Mouse (Mus musculus): Measurements from ENCODE around the gene B4galt2. TPM values are rescaled to one million over a fixed set of nuclear protein-coding genes. Genes with fewer than 3 reads are reported as not detected.

B4galt2 gene
- polyA plus RNA-seq, 1 experiment from 2014 or later: 30.3 TPM

DNA sequence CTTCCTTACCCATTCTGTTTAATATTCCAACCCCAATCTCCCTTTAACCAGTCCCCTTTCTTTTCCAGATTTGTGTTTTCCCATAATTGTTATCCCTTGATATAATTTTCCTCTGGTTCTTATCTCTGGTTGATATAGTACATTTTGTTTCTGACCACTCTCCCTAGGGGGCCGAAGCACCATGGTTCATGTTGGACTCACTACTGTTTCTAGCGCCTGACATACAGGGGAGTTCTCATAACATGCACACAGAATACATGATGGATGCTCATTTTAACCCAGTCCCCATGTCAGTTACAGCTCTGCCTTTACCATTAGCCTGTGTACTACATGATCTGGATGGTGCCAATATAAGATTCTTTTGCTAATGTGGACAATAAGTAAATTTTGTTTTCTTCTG is 4.6 kb upstream of the B4galt2 start:
- H3K4me1 ChIP-seq (ENCODE audit: control insufficient read depth, insufficient read depth, low read length): peaks cover 17% of the 10 kb centered on the region
- no peaks in the 10 kb centered on the region for H3K27me3 ChIP-seq (ENCODE audit: control insufficient read depth, insufficient read depth, low read length)
- 69% methylated on average over 2 of the region's 2 CpGs for WGBS
- ATAC-seq (ENCODE audit: insufficient number of reproducible peaks, insufficient read depth, low FRiP score, low read depth): no peak
- no peaks in the 10 kb centered on the region for H3K9me3 ChIP-seq (ENCODE audit: control insufficient read depth, low read depth, low read length)
- H3K36me3 ChIP-seq (ENCODE audit: control insufficient read depth, insufficient read depth, low read length): peaks cover 13% of the 10 kb centered on the region; the same call in 1 of the 2 replicates
- H3K9ac ChIP-seq (replicated peaks; ENCODE audit: low read depth, low read length): no peak overlapping the region
- no peak overlapping the region; the same call in 1 of the 2 replicates for H3K4me3 ChIP-seq (ENCODE audit: low read depth, low read length)
- H3K27ac ChIP-seq (ENCODE audit: low read length): no peak overlapping the region
- H3K4me2 ChIP-seq (replicated peaks; ENCODE audit: low read depth, low read length): peak overlapping the region; percentile 67

DNA sequence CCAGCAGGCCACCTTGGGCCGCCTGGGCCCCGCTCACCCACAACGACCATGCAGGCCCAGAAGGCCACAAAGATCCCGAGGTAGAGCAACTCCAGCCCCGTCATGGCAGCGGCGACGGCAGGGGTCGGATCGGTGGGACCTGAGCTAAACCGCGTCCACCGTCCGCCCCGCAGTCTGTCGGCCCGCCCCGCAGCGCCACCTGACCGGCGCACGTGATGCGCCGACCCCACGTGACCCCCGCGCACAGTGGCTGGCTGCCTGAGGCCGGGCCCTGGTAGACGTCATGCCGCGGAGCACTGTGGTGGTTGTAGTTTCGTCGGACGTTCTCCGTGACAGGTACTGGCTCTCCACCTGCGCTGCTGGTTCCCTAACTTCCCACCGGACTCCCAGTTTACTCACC is 3.8 kb upstream of the B4galt2 start, which contains the start of gene Atp6v0b:
TSS of gene Atp6v0b (minus strand) at position 201 of the 400 bp plus-strand sequence.
- H3K4me2 ChIP-seq (replicated peaks; ENCODE audit: low read depth, low read length): peak within 1 kb of the TSS; percentile 67
- peak within 1 kb of the TSS; percentile 81 for H3K9ac ChIP-seq (replicated peaks; ENCODE audit: low read depth, low read length)
- no peaks in the 10 kb centered on the region for H3K27me3 ChIP-seq (ENCODE audit: control insufficient read depth, insufficient read depth, low read length)
- H3K4me3 ChIP-seq (ENCODE audit: low read depth, low read length): peak within 1 kb of the TSS; percentile 94
- no peak within 1 kb of the TSS for H3K27ac ChIP-seq (ENCODE audit: low read length)
- WGBS: under 1% methylated on average over 37 of the region's 37 CpGs
- peaks cover 13% of the 10 kb centered on the region; the same call in 1 of the 2 replicates for H3K36me3 ChIP-seq (ENCODE audit: control insufficient read depth, insufficient read depth, low read length)
- no peaks in the 10 kb centered on the region for H3K9me3 ChIP-seq (ENCODE audit: control insufficient read depth, low read depth, low read length)
- peaks cover 18% of the 10 kb centered on the region for H3K4me1 ChIP-seq (ENCODE audit: control insufficient read depth, insufficient read depth, low read length)
- ATAC-seq (ENCODE audit: insufficient number of reproducible peaks, insufficient read depth, low FRiP score, low read depth): peak; percentile 90

- H3K9ac ChIP-seq (replicated peaks; ENCODE audit: low read depth, low read length): peak overlapping the region; percentile 81
- H3K4me2 ChIP-seq (replicated peaks; ENCODE audit: low read depth, low read length): peak overlapping the region; percentile 67
- peaks cover 21% of the 10 kb centered on the region for H3K4me1 ChIP-seq (ENCODE audit: control insufficient read depth, insufficient read depth, low read length)
- WGBS: 2% methylated on average over 24 of the region's 24 CpGs
- H3K9me3 ChIP-seq (ENCODE audit: control insufficient read depth, low read depth, low read length): no peaks in the 10 kb centered on the region
- H3K4me3 ChIP-seq (ENCODE audit: low read depth, low read length): peak overlapping the region; percentile 94
- no peaks in the 10 kb centered on the region for H3K27me3 ChIP-seq (ENCODE audit: control insufficient read depth, insufficient read depth, low read length)
- H3K36me3 ChIP-seq (ENCODE audit: control insufficient read depth, insufficient read depth, low read length): peaks cover 13% of the 10 kb centered on the region; the same call in 1 of the 2 replicates
- no peak overlapping the region for H3K27ac ChIP-seq (ENCODE audit: low read length)
- ATAC-seq (ENCODE audit: insufficient number of reproducible peaks, insufficient read depth, low FRiP score, low read depth): no peak
Observed at GRCm38 (mm10) chr4:117886644-117887043, 3.4 kb upstream of the B4galt2 start.

- ATAC-seq (ENCODE audit: insufficient number of reproducible peaks, insufficient read depth, low FRiP score, low read depth): no peak
- Histone ChIP-seq H3K4me2 (replicated peaks; ENCODE audit: low read depth, low read length) (peak overlapping the region; percentile 67; the same call in 1 of the 2 replicates), H3K36me3 (ENCODE audit: control insufficient read depth, insufficient read depth, low read length) (peaks cover 13% of the 10 kb centered on the region; the same call in 1 of the 2 replicates), H3K4me3 (ENCODE audit: low read depth, low read length) (peak overlapping the region; percentile 94; the same call in 1 of the 2 replicates), H3K27me3 (ENCODE audit: control insufficient read depth, insufficient read depth, low read length) (no peaks in the 10 kb centered on the region), H3K4me1 (ENCODE audit: control insufficient read depth, insufficient read depth, low read length) (peaks cover 18% of the 10 kb centered on the region), H3K9ac (replicated peaks; ENCODE audit: low read depth, low read length) (no peak overlapping the region), H3K27ac (ENCODE audit: low read length) (no peak overlapping the region), H3K9me3 (ENCODE audit: control insufficient read depth, low read depth, low read length) (no peaks in the 10 kb centered on the region)
- WGBS: 79% methylated on average over 9 of the region's 9 CpGs
Observed at GRCm38 (mm10) chr4:117885994-117886393, 2.7 kb upstream of the B4galt2 start.

DNA sequence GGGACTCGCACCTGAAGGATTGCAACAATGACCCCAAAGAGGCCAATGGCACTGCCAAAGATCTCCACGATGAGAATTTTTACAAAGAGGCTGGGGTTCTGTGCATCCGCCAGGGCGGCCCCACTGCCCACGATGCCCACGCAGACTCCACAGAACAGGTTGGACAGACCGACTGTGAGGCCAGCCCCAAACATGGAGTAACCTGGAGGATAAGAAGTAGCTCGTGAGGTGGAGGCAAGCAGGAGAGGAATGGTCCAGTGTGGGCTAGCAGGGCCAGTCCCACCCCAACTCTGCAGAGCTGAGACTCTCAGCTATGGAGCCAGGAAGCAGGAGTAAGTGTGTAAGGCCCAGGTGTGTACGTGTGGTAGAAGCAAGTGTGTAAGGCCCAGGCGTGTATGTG is 1.8 kb upstream of the B4galt2 start:
- Histone ChIP-seq H3K27me3 (ENCODE audit: control insufficient read depth, insufficient read depth, low read length) (no peaks in the 10 kb centered on the region), H3K9ac (replicated peaks; ENCODE audit: low read depth, low read length) (no peak overlapping the region), H3K36me3 (ENCODE audit: control insufficient read depth, insufficient read depth, low read length) (peaks cover 19% of the 10 kb centered on the region), H3K27ac (ENCODE audit: low read length) (no peak overlapping the region), H3K4me2 (replicated peaks; ENCODE audit: low read depth, low read length) (no peak overlapping the region), H3K9me3 (ENCODE audit: control insufficient read depth, low read depth, low read length) (no peaks in the 10 kb centered on the region), H3K4me3 (ENCODE audit: low read depth, low read length) (no peak overlapping the region), H3K4me1 (ENCODE audit: control insufficient read depth, insufficient read depth, low read length) (peaks cover 15% of the 10 kb centered on the region)
- no peak for ATAC-seq (ENCODE audit: insufficient number of reproducible peaks, insufficient read depth, low FRiP score, low read depth)
- WGBS: 89% methylated on average over 10 of the region's 10 CpGs

DNA sequence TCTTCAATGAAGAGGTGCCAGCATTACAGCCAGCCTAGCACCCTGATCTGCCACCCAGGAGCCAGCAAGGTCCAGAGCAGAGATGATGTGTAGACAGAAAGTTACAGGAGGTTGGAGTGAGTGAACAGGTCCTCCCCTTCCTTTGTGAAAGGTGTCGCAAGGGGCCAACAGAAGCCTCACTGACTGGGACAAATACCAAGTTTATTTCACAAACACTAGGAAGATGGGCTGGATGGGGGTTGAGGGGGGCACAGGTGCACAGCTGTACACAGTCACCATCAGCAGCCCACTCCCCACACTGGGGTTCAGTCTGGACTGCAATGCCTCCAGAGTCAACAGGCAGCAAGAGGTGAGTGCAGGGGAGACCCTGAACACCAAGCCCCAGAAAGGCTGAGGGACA is 859 bp upstream of the B4galt2 start:
- 95% methylated on average over 1 of the region's 1 CpGs for WGBS
- peaks cover 22% of the 10 kb centered on the region for H3K36me3 ChIP-seq (ENCODE audit: control insufficient read depth, insufficient read depth, low read length)
- no peaks in the 10 kb centered on the region for H3K9me3 ChIP-seq (ENCODE audit: control insufficient read depth, low read depth, low read length)
- ATAC-seq (ENCODE audit: insufficient number of reproducible peaks, insufficient read depth, low FRiP score, low read depth): no peak
- H3K27me3 ChIP-seq (ENCODE audit: control insufficient read depth, insufficient read depth, low read length): no peaks in the 10 kb centered on the region
- H3K4me2 ChIP-seq (replicated peaks; ENCODE audit: low read depth, low read length): peak overlapping the region; percentile 76
- H3K9ac ChIP-seq (replicated peaks; ENCODE audit: low read depth, low read length): no peak overlapping the region
- no peak overlapping the region for H3K27ac ChIP-seq (ENCODE audit: low read length)
- H3K4me1 ChIP-seq (ENCODE audit: control insufficient read depth, insufficient read depth, low read length): peaks cover 15% of the 10 kb centered on the region
- H3K4me3 ChIP-seq (ENCODE audit: low read depth, low read length): peak overlapping the region; percentile 79; the same call in 1 of the 2 replicates

GRCm38 (mm10) chr4:117878703-117879102 is 4.6 kb downstream of the B4galt2 start:
- Histone ChIP-seq H3K9ac (replicated peaks; ENCODE audit: low read depth, low read length) (no peak overlapping the region), H3K4me2 (replicated peaks; ENCODE audit: low read depth, low read length) (no peak overlapping the region), H3K4me1 (ENCODE audit: control insufficient read depth, insufficient read depth, low read length) (peaks cover 6% of the 10 kb centered on the region), H3K4me3 (ENCODE audit: low read depth, low read length) (no peak overlapping the region), H3K9me3 (ENCODE audit: control insufficient read depth, low read depth, low read length) (no peaks in the 10 kb centered on the region), H3K36me3 (ENCODE audit: control insufficient read depth, insufficient read depth, low read length) (peaks cover 33% of the 10 kb centered on the region), H3K27ac (ENCODE audit: low read length) (no peak overlapping the region), H3K27me3 (ENCODE audit: control insufficient read depth, insufficient read depth, low read length) (no peaks in the 10 kb centered on the region)
- WGBS: 79% methylated on average over 5 of the region's 5 CpGs
- ATAC-seq (ENCODE audit: insufficient number of reproducible peaks, insufficient read depth, low FRiP score, low read depth): no peak

GRCm38 (mm10) chr4:117878301-117878700 is 5.0 kb downstream of the B4galt2 start:
- peaks cover 33% of the 10 kb centered on the region for H3K36me3 ChIP-seq (ENCODE audit: control insufficient read depth, insufficient read depth, low read length)
- H3K9me3 ChIP-seq (ENCODE audit: control insufficient read depth, low read depth, low read length): no peaks in the 10 kb centered on the region
- no peaks in the 10 kb centered on the region for H3K27me3 ChIP-seq (ENCODE audit: control insufficient read depth, insufficient read depth, low read length)
- no peak overlapping the region for H3K27ac ChIP-seq (ENCODE audit: low read length)
- no peak overlapping the region for H3K9ac ChIP-seq (replicated peaks; ENCODE audit: low read depth, low read length)
- H3K4me1 ChIP-seq (ENCODE audit: control insufficient read depth, insufficient read depth, low read length): peaks cover 4% of the 10 kb centered on the region; the same call in 1 of the 2 replicates
- no peak for ATAC-seq (ENCODE audit: insufficient number of reproducible peaks, insufficient read depth, low FRiP score, low read depth)
- no peak overlapping the region for H3K4me3 ChIP-seq (ENCODE audit: low read depth, low read length)
- WGBS: 62% methylated on average over 10 of the region's 10 CpGs
- no peak overlapping the region for H3K4me2 ChIP-seq (replicated peaks; ENCODE audit: low read depth, low read length)

DNA sequence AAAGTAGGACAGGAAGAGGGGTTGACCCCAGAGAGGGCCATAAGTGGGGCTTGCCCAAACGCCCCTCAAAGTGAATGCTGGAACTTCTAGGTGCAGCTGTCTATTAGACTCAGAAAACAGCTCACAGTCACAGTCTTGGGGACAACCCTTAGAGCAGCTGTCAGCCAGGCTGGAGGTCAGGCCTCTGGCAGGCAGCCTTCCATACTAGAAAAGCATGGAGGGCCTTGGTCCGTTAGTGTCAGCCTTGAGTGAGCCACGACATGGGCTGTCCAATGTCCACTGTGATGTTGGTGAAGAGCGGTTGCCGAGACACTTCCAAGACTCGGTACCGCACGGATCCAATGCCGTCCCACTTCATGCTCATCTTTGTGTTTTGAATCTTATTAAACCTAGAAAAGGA is 9.7 kb downstream of the B4galt2 start:
- no peak overlapping the region for H3K4me3 ChIP-seq (ENCODE audit: low read depth, low read length)
- H3K27me3 ChIP-seq (ENCODE audit: control insufficient read depth, insufficient read depth, low read length): no peaks in the 10 kb centered on the region
- no peak overlapping the region for H3K4me2 ChIP-seq (replicated peaks; ENCODE audit: low read depth, low read length)
- H3K27ac ChIP-seq (ENCODE audit: low read length): no peak overlapping the region
- no peaks in the 10 kb centered on the region for H3K9me3 ChIP-seq (ENCODE audit: control insufficient read depth, low read depth, low read length)
- WGBS: 90% methylated on average over 9 of the region's 9 CpGs
- peaks cover 9% of the 10 kb centered on the region; the same call in 1 of the 2 replicates for H3K4me1 ChIP-seq (ENCODE audit: control insufficient read depth, insufficient read depth, low read length)
- peaks cover 24% of the 10 kb centered on the region; the same call in 1 of the 2 replicates for H3K36me3 ChIP-seq (ENCODE audit: control insufficient read depth, insufficient read depth, low read length)
- H3K9ac ChIP-seq (replicated peaks; ENCODE audit: low read depth, low read length): no peak overlapping the region
- ATAC-seq (ENCODE audit: insufficient number of reproducible peaks, insufficient read depth, low FRiP score, low read depth): no peak

All from stomach, embryonic 14.5 days (tissue).